Mouse (Mus musculus): Measurements from ENCODE around the gene Atp8b2. TPM values are rescaled to one million over a fixed set of nuclear protein-coding genes. Genes with fewer than 3 reads are reported as not detected.
A peak's percentile ranks its signal among the peaks of the same experiment; 100 is the strongest.

Atp8b2 gene
- polyA plus RNA-seq, 1 experiment from 2014 or later = 19.1 TPM

DNA sequence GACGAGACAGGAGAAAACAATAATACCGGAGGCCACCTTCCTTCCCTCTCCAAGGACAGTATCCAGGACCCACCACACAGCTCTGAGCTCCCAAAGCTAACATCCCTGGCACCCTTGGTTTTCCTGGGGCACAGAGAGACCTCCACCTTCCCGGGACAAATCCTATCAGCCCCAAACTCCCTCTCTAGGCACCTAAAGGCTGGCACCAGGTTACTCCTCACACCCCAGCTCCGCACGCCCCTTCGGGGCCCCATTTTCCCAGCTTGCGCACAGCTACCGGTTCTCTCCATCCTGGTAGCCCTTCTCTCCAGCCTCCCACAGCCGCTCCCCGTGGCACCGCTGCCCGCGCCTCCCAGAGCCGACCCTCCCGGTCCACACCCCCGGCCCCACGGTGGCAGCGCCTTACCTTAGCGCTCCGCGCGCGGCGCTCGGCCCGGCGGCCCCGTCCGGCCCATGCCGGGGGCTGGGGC, 522 bp downstream of the Atp8b2 start:
- peak overlapping the region; percentile 95 for H3K9ac ChIP-seq (ENCODE audit: low read depth, low read length)
- peak overlapping the region; percentile 95 for H3K4me3 ChIP-seq (ENCODE audit: low read depth, low read length)
- peak; percentile 47 for ATAC-seq (ENCODE audit: low FRiP score)
- H3K36me3 ChIP-seq (ENCODE audit: control insufficient read depth, insufficient read depth, low read length) = 0 out of 2 replicates have a peak, but pooled peaks cover 2% of the 10 kb centered on the region
- 0% methylated on average over 20 of the region's 30 CpGs for WGBS
- no peaks in the 10 kb centered on the region for H3K9me3 ChIP-seq (ENCODE audit: control insufficient read depth, low read length)
- H3K4me2 ChIP-seq (replicated peaks; ENCODE audit: low read depth, low read length) = peak overlapping the region; percentile 90
- peaks cover 24% of the 10 kb centered on the region for H3K4me1 ChIP-seq (replicated peaks; ENCODE audit: control insufficient read depth, insufficient read depth, low read length)
- no peak for DNase-seq (ENCODE audit: low spot score)
- H3K27me3 ChIP-seq (ENCODE audit: control insufficient read depth, insufficient read depth, low read length) = no peaks in the 10 kb centered on the region
- H3K27ac ChIP-seq (ENCODE audit: low read depth, low read length) = peak overlapping the region; percentile 91

DNA sequence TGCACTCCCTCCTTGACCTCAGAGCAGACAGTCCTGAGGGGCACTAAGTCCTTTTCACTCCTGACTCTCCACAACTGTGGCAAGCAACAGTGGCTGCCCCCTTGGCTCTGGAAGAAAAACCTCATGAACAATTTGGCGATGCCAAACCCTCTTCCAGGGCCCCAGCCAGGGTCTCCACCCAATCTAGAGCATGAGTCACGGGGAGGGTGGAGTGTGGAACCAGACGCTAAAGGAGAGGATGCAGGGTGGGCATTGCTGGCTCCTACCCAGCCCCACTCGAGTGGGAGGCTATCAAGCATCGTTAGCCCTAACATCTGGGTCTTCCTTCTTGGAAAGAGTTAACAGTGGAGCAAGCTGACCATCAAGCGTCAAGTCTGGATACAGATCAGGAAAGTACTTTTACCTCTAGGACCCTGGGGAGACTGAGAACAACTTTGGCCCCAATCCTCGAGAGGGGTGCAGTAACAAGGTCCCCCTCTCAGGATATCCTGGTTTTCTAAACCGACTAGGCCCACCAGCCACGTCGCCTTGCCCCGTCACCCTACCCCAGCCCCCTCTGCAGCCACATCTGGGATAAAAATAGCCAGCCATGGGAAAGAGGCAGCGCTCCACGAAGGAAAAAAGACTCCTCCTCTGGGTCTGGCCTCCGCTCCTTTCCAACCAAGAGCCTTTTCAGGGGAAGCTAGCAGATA, 1.1 kb downstream of the Atp8b2 start:
- ATAC-seq (ENCODE audit: low FRiP score) (no peak), DNase-seq (ENCODE audit: low spot score) (no peak)
- H3K4me1 ChIP-seq (replicated peaks; ENCODE audit: control insufficient read depth, insufficient read depth, low read length) = peaks cover 24% of the 10 kb centered on the region
- peak overlapping the region; percentile 91 for H3K27ac ChIP-seq (ENCODE audit: low read depth, low read length)
- H3K4me2 ChIP-seq (replicated peaks; ENCODE audit: low read depth, low read length) = peak overlapping the region; percentile 90
- H3K4me3 ChIP-seq (ENCODE audit: low read depth, low read length) = peak overlapping the region; percentile 95
- no peaks in the 10 kb centered on the region for H3K9me3 ChIP-seq (ENCODE audit: control insufficient read depth, low read length)
- no peaks in the 10 kb centered on the region for H3K27me3 ChIP-seq (ENCODE audit: control insufficient read depth, insufficient read depth, low read length)
- WGBS = 11% methylated on average over 14 of the region's 14 CpGs
- H3K36me3 ChIP-seq (ENCODE audit: control insufficient read depth, insufficient read depth, low read length) = 0 out of 2 replicates have a peak, but pooled peaks cover 2% of the 10 kb centered on the region
- peak overlapping the region; percentile 95 for H3K9ac ChIP-seq (ENCODE audit: low read depth, low read length)

DNA sequence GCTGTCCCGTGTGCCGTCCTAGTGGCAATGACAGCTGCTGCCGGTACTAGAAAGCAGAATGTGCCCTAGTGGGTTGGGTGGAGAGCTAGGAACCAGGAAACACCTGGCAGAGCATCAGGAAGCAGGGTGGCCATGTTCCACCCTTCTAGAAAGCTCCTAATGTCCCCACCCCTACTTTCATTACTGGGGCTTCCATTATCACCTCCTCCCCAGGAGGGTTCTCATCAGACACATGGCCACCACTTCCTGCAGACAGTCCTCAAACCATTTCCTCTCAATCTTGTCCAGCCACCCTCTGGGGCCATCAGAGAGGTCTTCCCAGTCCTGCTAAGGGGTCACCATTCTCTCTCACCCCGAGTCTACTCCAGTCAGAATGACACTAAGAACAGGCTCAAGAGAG, 1.9 kb downstream of the Atp8b2 start:
- peaks cover 24% of the 10 kb centered on the region for H3K4me1 ChIP-seq (replicated peaks; ENCODE audit: control insufficient read depth, insufficient read depth, low read length)
- H3K27me3 ChIP-seq (ENCODE audit: control insufficient read depth, insufficient read depth, low read length) = no peaks in the 10 kb centered on the region
- H3K4me2 ChIP-seq (replicated peaks; ENCODE audit: low read depth, low read length) = peak overlapping the region; percentile 90
- no peak overlapping the region for H3K27ac ChIP-seq (ENCODE audit: low read depth, low read length)
- no peaks in the 10 kb centered on the region for H3K9me3 ChIP-seq (ENCODE audit: control insufficient read depth, low read length)
- WGBS = 52% methylated on average over 4 of the region's 4 CpGs
- 0 out of 2 replicates have a peak, but pooled peaks cover 2% of the 10 kb centered on the region for H3K36me3 ChIP-seq (ENCODE audit: control insufficient read depth, insufficient read depth, low read length)
- ATAC-seq (ENCODE audit: low FRiP score) = no peak
- H3K4me3 ChIP-seq (ENCODE audit: low read depth, low read length) = peak overlapping the region; percentile 95
- no peak for DNase-seq (ENCODE audit: low spot score)
- peak overlapping the region; percentile 95; the same call in 1 of the 2 replicates for H3K9ac ChIP-seq (ENCODE audit: low read depth, low read length)

DNA sequence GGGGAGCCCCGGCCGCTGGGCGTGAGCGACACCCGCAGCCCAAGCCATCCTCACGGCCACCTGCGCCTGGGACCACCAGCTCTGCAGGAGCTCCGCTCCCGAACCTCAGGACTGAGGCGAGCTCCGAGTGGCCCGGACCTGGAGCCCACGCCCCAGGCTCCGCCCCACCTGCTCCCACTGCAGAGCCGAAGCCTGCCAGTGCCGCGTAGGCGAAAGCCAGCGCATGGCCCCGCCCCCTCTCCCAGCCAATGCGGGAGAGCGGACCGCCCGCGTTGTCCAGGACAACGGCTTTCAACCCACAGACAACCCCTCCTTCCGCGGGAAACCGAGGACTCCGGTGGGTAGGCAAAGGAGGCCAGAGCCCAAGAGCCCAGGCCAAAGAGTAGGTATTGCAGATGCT, 2.8 kb downstream of the Atp8b2 start:
- DNase-seq (ENCODE audit: low spot score) = peak; percentile 93
- Histone ChIP-seq H3K9me3 (ENCODE audit: control insufficient read depth, low read length) (no peaks in the 10 kb centered on the region), H3K4me2 (replicated peaks; ENCODE audit: low read depth, low read length) (peak overlapping the region; percentile 90), H3K36me3 (ENCODE audit: control insufficient read depth, insufficient read depth, low read length) (peaks cover 8% of the 10 kb centered on the region; the same call in 1 of the 2 replicates), H3K4me3 (ENCODE audit: low read depth, low read length) (peak overlapping the region; percentile 95), H3K27ac (ENCODE audit: low read depth, low read length) (no peak overlapping the region), H3K27me3 (ENCODE audit: control insufficient read depth, insufficient read depth, low read length) (no peaks in the 10 kb centered on the region), H3K9ac (ENCODE audit: low read depth, low read length) (peak overlapping the region; percentile 60), H3K4me1 (replicated peaks; ENCODE audit: control insufficient read depth, insufficient read depth, low read length) (peaks cover 24% of the 10 kb centered on the region)
- under 1% methylated on average over 30 of the region's 30 CpGs for WGBS
- peak; percentile 90 for ATAC-seq (ENCODE audit: low FRiP score)

DNA sequence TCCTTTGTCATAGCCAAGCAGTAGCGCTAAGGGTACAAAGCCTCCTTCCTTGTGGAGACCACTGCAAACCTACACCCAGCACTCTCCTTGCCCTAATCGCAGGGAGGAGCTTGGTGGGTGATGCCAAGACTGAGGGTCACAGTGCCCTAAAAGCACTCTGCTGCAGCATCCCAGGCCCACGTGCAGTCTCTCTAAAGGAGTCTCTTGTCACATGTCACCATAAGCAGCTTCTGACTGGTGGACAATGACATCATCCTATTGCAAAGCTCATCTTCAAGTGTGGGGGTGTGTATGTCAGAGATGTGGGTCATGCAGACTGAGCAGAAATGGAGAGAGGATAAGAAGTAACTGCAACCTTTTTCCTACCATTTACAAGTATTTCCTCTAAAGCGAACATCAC, 3.9 kb downstream of the Atp8b2 start:
- Histone ChIP-seq H3K36me3 (ENCODE audit: control insufficient read depth, insufficient read depth, low read length) (peaks cover 8% of the 10 kb centered on the region; the same call in 1 of the 2 replicates), H3K9ac (ENCODE audit: low read depth, low read length) (no peak overlapping the region), H3K4me2 (replicated peaks; ENCODE audit: low read depth, low read length) (no peak overlapping the region), H3K9me3 (ENCODE audit: control insufficient read depth, low read length) (no peaks in the 10 kb centered on the region), H3K4me1 (replicated peaks; ENCODE audit: control insufficient read depth, insufficient read depth, low read length) (peaks cover 19% of the 10 kb centered on the region), H3K27me3 (ENCODE audit: control insufficient read depth, insufficient read depth, low read length) (no peaks in the 10 kb centered on the region), H3K27ac (ENCODE audit: low read depth, low read length) (no peak overlapping the region), H3K4me3 (ENCODE audit: low read depth, low read length) (no peak overlapping the region; the same call in 1 of the 2 replicates)
- 69% methylated on average over 4 of the region's 4 CpGs for WGBS
- ATAC-seq (ENCODE audit: low FRiP score) = no peak
- DNase-seq (ENCODE audit: low spot score) = no peak

DNA sequence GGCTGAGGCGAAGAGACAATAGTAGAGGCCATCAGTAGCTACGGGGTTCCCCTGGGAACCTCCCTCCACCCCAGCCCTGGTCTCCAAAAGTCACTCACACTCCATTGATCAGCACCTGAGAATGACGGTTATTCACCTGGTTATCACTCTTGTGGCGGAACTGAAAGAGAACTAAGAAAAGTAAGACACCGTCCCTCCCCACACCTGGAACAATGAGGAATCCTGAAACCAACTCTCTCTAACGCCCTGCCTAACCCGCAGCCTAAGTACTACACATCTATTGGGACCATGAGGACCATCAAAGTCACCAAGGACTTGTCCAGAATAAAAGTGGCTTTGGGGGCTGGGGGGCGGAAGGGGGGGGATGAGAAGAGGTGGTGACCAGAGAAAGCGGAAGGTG, 5.4 kb downstream of the Atp8b2 start:
- H3K4me2 ChIP-seq (replicated peaks; ENCODE audit: low read depth, low read length) = no peak overlapping the region
- H3K4me3 ChIP-seq (ENCODE audit: low read depth, low read length) = no peak overlapping the region
- peaks cover 16% of the 10 kb centered on the region; the same call in 1 of the 2 replicates for H3K36me3 ChIP-seq (ENCODE audit: control insufficient read depth, insufficient read depth, low read length)
- no peak overlapping the region for H3K9ac ChIP-seq (ENCODE audit: low read depth, low read length)
- ATAC-seq (ENCODE audit: low FRiP score) (no peak), DNase-seq (ENCODE audit: low spot score) (no peak)
- no peak overlapping the region for H3K27ac ChIP-seq (ENCODE audit: low read depth, low read length)
- no peaks in the 10 kb centered on the region for H3K27me3 ChIP-seq (ENCODE audit: control insufficient read depth, insufficient read depth, low read length)
- no peaks in the 10 kb centered on the region for H3K9me3 ChIP-seq (ENCODE audit: control insufficient read depth, low read length)
- 91% methylated on average over 9 of the region's 9 CpGs for WGBS
- peaks cover 18% of the 10 kb centered on the region for H3K4me1 ChIP-seq (replicated peaks; ENCODE audit: control insufficient read depth, insufficient read depth, low read length)

DNA sequence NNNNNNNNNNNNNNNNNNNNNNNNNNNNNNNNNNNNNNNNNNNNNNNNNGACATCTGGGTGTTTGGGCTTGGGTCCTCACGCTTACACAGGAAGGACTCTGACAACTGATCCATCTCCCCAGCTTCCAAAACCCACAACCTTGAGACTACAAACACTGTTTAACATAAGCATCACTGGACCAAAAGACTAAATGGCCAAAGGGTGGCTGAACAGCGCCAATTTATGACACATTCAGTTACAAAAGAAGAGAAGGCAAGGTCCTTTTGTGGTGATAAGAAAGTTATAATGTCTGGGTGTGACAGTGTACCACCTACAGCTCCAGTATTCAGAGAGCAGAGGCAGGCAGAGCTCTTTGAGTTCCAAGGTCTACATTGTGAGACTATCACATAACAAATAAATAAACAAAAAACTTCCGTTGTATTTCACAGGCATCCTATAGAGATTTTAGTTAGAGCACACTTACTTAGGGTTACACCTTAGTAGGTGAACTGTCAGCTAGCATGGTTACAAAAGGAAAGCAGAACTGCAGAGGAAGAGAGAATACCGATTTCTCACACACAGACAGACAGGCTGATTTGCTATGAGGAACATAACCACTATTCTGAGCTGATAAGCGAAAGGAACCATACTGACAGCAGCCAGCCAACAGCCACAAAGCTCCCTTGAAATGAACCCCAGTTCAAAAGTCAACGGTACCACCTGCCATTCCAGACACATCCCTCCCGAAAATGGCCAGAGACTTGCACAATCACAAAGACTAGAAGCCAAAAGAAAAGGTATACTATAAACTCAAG, 6.9 kb downstream of the Atp8b2 start:
- ATAC-seq (ENCODE audit: low FRiP score) (no peak), DNase-seq (ENCODE audit: low spot score) (no peak)
- peaks cover 24% of the 10 kb centered on the region for H3K36me3 ChIP-seq (ENCODE audit: control insufficient read depth, insufficient read depth, low read length)
- no peak overlapping the region for H3K4me3 ChIP-seq (ENCODE audit: low read depth, low read length)
- no peaks in the 10 kb centered on the region for H3K27me3 ChIP-seq (ENCODE audit: control insufficient read depth, insufficient read depth, low read length)
- H3K4me1 ChIP-seq (replicated peaks; ENCODE audit: control insufficient read depth, insufficient read depth, low read length) = peaks cover 10% of the 10 kb centered on the region
- H3K9me3 ChIP-seq (ENCODE audit: control insufficient read depth, low read length) = no peaks in the 10 kb centered on the region
- no peak overlapping the region for H3K9ac ChIP-seq (ENCODE audit: low read depth, low read length)
- no peak overlapping the region for H3K27ac ChIP-seq (ENCODE audit: low read depth, low read length)
- no peak overlapping the region for H3K4me2 ChIP-seq (replicated peaks; ENCODE audit: low read depth, low read length)
- 92% methylated on average over 7 of the region's 7 CpGs for WGBS

DNA sequence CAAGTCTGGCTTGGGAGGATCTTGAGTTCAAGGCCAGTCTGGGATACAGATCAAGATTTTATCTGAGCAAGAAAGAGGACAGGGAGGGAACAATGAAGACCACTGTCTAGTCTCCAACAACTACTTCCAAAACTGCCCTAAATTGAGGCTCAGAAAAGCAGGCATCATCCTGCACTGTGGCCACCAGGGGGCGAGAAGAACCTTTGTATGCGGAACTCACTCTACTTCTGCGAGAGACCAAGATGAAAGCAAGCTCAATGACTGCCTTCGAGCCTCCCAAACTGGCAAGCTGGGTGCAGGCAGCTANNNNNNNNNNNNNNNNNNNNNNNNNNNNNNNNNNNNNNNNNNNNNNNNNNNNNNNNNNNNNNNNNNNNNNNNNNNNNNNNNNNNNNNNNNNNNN, 9.9 kb downstream of the Atp8b2 start:
- no peak for ATAC-seq (ENCODE audit: low FRiP score)
- H3K27me3 ChIP-seq (ENCODE audit: control insufficient read depth, insufficient read depth, low read length) = no peaks in the 10 kb centered on the region
- no peak overlapping the region for H3K27ac ChIP-seq (ENCODE audit: low read depth, low read length)
- H3K4me2 ChIP-seq (replicated peaks; ENCODE audit: low read depth, low read length) = no peak overlapping the region
- no peaks in the 10 kb centered on the region for H3K4me1 ChIP-seq (replicated peaks; ENCODE audit: control insufficient read depth, insufficient read depth, low read length)
- peaks cover 34% of the 10 kb centered on the region for H3K36me3 ChIP-seq (ENCODE audit: control insufficient read depth, insufficient read depth, low read length)
- WGBS = 8% methylated on average over 4 of the region's 4 CpGs
- no peak overlapping the region for H3K4me3 ChIP-seq (ENCODE audit: low read depth, low read length)
- H3K9ac ChIP-seq (ENCODE audit: low read depth, low read length) = no peak overlapping the region
- no peaks in the 10 kb centered on the region for H3K9me3 ChIP-seq (ENCODE audit: control insufficient read depth, low read length)
- peak; percentile 90 for DNase-seq (ENCODE audit: low spot score)

All from hindbrain, embryonic 11.5 days (tissue).